Mouse (Mus musculus) myocyte (in vitro differentiated cells): ENCODE measurements around the gene Myom1. TPM values are rescaled to one million over a fixed set of nuclear protein-coding genes. Genes with fewer than 3 reads are reported as not detected.
A peak's percentile ranks its signal among the peaks of the same experiment; 100 is the strongest.

Experiments used
- H3K27me3 ChIP-seq: one replicate; pipeline ENCODE4 v1.6.1; 2011; ENCODE audit not compliant: control insufficient read depth, insufficient read depth, insufficient read length
- H3K36me3 ChIP-seq: one replicate; pipeline ENCODE4 v1.6.1; 2011; ENCODE audit not compliant: control insufficient read depth, insufficient read depth
- H3K4me2 ChIP-seq: one replicate; pipeline ENCODE4 v1.6.1; 2011; ENCODE audit warnings: low read depth, control low read depth
- H3K4me3 ChIP-seq: one replicate; pipeline ENCODE4 v1.5.1; 2011; ENCODE audit warnings: mild to moderate bottlenecking, control low read depth, moderate library complexity
- H3K79me2 ChIP-seq: one replicate; pipeline ENCODE4 v1.6.1; 2011; ENCODE audit not compliant: control insufficient read depth, insufficient read depth
- H3ac ChIP-seq: one replicate; pipeline ENCODE4 v1.6.1; 2011; ENCODE audit not compliant: control insufficient read depth, insufficient read length
- CEBPB ChIP-seq: IDR thresholded peaks from 2 replicates; pipeline ENCODE4 v1.6.1; 2011; ENCODE audit warnings: mild to moderate bottlenecking, moderate library complexity; ENCODE audit not compliant: poor library complexity, insufficient read depth, severe bottlenecking
- E2F4 ChIP-seq: IDR thresholded peaks from one replicate; pipeline ENCODE4 v1.6.1; 2011; ENCODE audit warnings: mild to moderate bottlenecking, control low read depth, moderate library complexity; ENCODE audit not compliant: insufficient read depth
- MAX ChIP-seq: IDR thresholded peaks from one replicate; pipeline ENCODE4 v1.6.1; 2011; ENCODE audit warnings: low read depth, mild to moderate bottlenecking, control low read depth
- MYOD1 ChIP-seq, 3 experiments: IDR thresholded peaks; one replicate each; pipeline ENCODE4 v1.6.1; 2011; ENCODE audit warnings: control low read depth in 2 of 3, low read depth in 2 of 3, mild to moderate bottlenecking in 2 of 3, moderate library complexity in 1 of 3; ENCODE audit not compliant: insufficient read length in 2 of 3, control insufficient read depth in 1 of 3
- MYOG ChIP-seq, 3 experiments: IDR thresholded peaks; one replicate each; pipeline ENCODE4 v1.6.1; 2011; ENCODE audit warnings: control low read depth in 2 of 3, low read depth in 2 of 3, mild to moderate bottlenecking in 2 of 3; ENCODE audit not compliant: insufficient read length in 2 of 3, control insufficient read depth in 1 of 3, insufficient read depth in 1 of 3
- POLR2A ChIP-seq: IDR thresholded peaks from one replicate; pipeline ENCODE4 v1.6.1; 2011; ENCODE audit warnings: low read depth, mild to moderate bottlenecking, control low read depth, moderate library complexity; ENCODE audit not compliant: insufficient read length
- POLR2AphosphoS2 ChIP-seq: IDR thresholded peaks from one replicate; pipeline ENCODE4 v1.6.1; 2011; ENCODE audit warnings: low read depth, control low read depth; ENCODE audit not compliant: insufficient read length
- REST ChIP-seq: IDR thresholded peaks from one replicate; pipeline ENCODE4 v1.6.1; 2011; ENCODE audit warnings: mild to moderate bottlenecking, control low read depth, moderate library complexity; ENCODE audit not compliant: insufficient read depth, insufficient read length
- SRF ChIP-seq: IDR thresholded peaks from one replicate; pipeline ENCODE4 v1.6.1; 2011; ENCODE audit warnings: low read depth; ENCODE audit not compliant: control insufficient read depth, insufficient read length
- TCF12 ChIP-seq: IDR thresholded peaks from one replicate; pipeline ENCODE4 v1.6.1; 2011; ENCODE audit warnings: mild to moderate bottlenecking, control low read depth; ENCODE audit not compliant: poor library complexity, insufficient read depth, severe bottlenecking
- TCF3 ChIP-seq: IDR thresholded peaks from one replicate; pipeline ENCODE4 v1.6.1; 2011; ENCODE audit warnings: low read depth, control low read depth; ENCODE audit not compliant: insufficient read length
- USF1 ChIP-seq: IDR thresholded peaks from one replicate; pipeline ENCODE4 v1.6.1; 2011; ENCODE audit warnings: low read depth, mild to moderate bottlenecking, control low read depth, moderate library complexity
- polyA plus RNA-seq: library from polyadenylated mRNA; unstranded; fragments of >200 nt; fragmentation: generic; extraction: Trizol; gene quantifications from one replicate; pipeline ENCODE4 v1.2.1, GENCODE M21; 2012; ENCODE audit warnings: missing spikeins

Myom1 gene
- polyA plus RNA-seq, 1 experiment = 52.7 TPM

- Histone ChIP-seq H3K27me3 (no peaks in the 10 kb centered on the region), H3K36me3 (peaks cover 49% of the 10 kb centered on the region), H3K79me2 (peaks cover 66% of the 10 kb centered on the region), H3K4me2 (peak overlapping the region; percentile 79), H3ac (no peak overlapping the region), H3K4me3 (peak overlapping the region; percentile 27)
- TF ChIP-seq POLR2A (no peak), TCF12 (no peak), REST (no peak), USF1 (no peak), TCF3 (no peak), POLR2AphosphoS2 (no peak), CEBPB (no peak), MYOD1 (IDR thresholded peaks at IDR 0.05; ENCODE audit: control insufficient read depth in 1 of 3, insufficient read length in 2 of 3, low read depth in 2 of 3) (no peak), SRF (no peak), E2F4 (no peak), MAX (no peak), MYOG (IDR thresholded peaks at IDR 0.05; ENCODE audit: control insufficient read depth in 1 of 3, insufficient read depth in 1 of 3, insufficient read length in 2 of 3, low read depth in 2 of 3) (no peak)
Observed at GRCm38 (mm10) chr17:70991706-70992625, 10.5 kb upstream of the Myom1 start.

- H3K4me3 ChIP-seq = no peak overlapping the region
- no peak for TF ChIP-seq TCF12
- TF ChIP-seq SRF = no peak
- no peak for TF ChIP-seq POLR2AphosphoS2
- TF ChIP-seq REST = no peak
- no peak for TF ChIP-seq POLR2A
- TF ChIP-seq MAX = no peak
- no peak for TF ChIP-seq USF1
- TF ChIP-seq E2F4 = no peak
- no peak for TF ChIP-seq TCF3
- TF ChIP-seq MYOG (IDR thresholded peaks at IDR 0.05; ENCODE audit: control insufficient read depth in 1 of 3, insufficient read depth in 1 of 3, insufficient read length in 2 of 3, low read depth in 2 of 3) = no peak
- no peak for TF ChIP-seq CEBPB
- TF ChIP-seq MYOD1 (IDR thresholded peaks at IDR 0.05; ENCODE audit: control insufficient read depth in 1 of 3, insufficient read length in 2 of 3, low read depth in 2 of 3) = no peak
- peaks cover 67% of the 10 kb centered on the region for H3K79me2 ChIP-seq
- peak overlapping the region; percentile 54 for H3K4me2 ChIP-seq
- no peak overlapping the region for H3ac ChIP-seq
- H3K27me3 ChIP-seq = no peaks in the 10 kb centered on the region
- peaks cover 49% of the 10 kb centered on the region for H3K36me3 ChIP-seq
Observed at GRCm38 (mm10) chr17:70992662-70993061, 9.8 kb upstream of the Myom1 start.

- Histone ChIP-seq H3K4me2 (peak overlapping the region; percentile 66), H3K79me2 (peaks cover 69% of the 10 kb centered on the region), H3K4me3 (no peak overlapping the region), H3K27me3 (no peaks in the 10 kb centered on the region), H3ac (no peak overlapping the region), H3K36me3 (peaks cover 46% of the 10 kb centered on the region)
- TF ChIP-seq MYOD1 (IDR thresholded peaks at IDR 0.05; ENCODE audit: control insufficient read depth in 1 of 3, insufficient read length in 2 of 3, low read depth in 2 of 3) (peak; percentile 80 to 89 (median 87)), CEBPB (0 out of 2 replicates have a peak, but pooled peaks have one; percentile 23), MYOG (IDR thresholded peaks at IDR 0.05; ENCODE audit: control insufficient read depth in 1 of 3, insufficient read depth in 1 of 3, insufficient read length in 2 of 3, low read depth in 2 of 3) (peak in 1 of 3 experiments; percentile 89), TCF12 (peak; percentile 95), POLR2AphosphoS2 (no peak), TCF3 (peak; percentile 43), SRF (no peak), REST (no peak)
Observed at GRCm38 (mm10) chr17:70993385-70993807, 9.0 kb upstream of the Myom1 start.

- Histone ChIP-seq H3K79me2 (peaks cover 70% of the 10 kb centered on the region), H3K4me2 (peak overlapping the region; percentile 41), H3ac (no peak overlapping the region), H3K4me3 (no peak overlapping the region), H3K27me3 (no peaks in the 10 kb centered on the region), H3K36me3 (peaks cover 33% of the 10 kb centered on the region)
- TF ChIP-seq TCF3 (no peak), MYOG (IDR thresholded peaks at IDR 0.05; ENCODE audit: control insufficient read depth in 1 of 3, insufficient read depth in 1 of 3, insufficient read length in 2 of 3, low read depth in 2 of 3) (peak in 1 of 3 experiments; percentile 35), CEBPB (no peak), MYOD1 (IDR thresholded peaks at IDR 0.05; ENCODE audit: control insufficient read depth in 1 of 3, insufficient read length in 2 of 3, low read depth in 2 of 3) (peak in 2 of 3 experiments; percentile 47 to 49), POLR2AphosphoS2 (peak; percentile 36), USF1 (no peak), REST (no peak)
Observed at GRCm38 (mm10) chr17:70994671-70995070, 7.8 kb upstream of the Myom1 start.
